Mouse (Mus musculus): ENCODE measurements around the gene Nap1l1. TPM values are rescaled to one million over a fixed set of nuclear protein-coding genes. Genes with fewer than 3 reads are reported as not detected.
"Not testable (repeated sequence)": the region's sequence is repeated elsewhere in the genome, so short reads cannot be mapped to it uniquely, and the experiment has no call there.

Gene Nap1l1
- 163 and 179 TPM in 2 replicates for polyA plus RNA-seq (2015; fragmentation: Nextera tagmentation; extraction: Ambion mirVana)

DNA sequence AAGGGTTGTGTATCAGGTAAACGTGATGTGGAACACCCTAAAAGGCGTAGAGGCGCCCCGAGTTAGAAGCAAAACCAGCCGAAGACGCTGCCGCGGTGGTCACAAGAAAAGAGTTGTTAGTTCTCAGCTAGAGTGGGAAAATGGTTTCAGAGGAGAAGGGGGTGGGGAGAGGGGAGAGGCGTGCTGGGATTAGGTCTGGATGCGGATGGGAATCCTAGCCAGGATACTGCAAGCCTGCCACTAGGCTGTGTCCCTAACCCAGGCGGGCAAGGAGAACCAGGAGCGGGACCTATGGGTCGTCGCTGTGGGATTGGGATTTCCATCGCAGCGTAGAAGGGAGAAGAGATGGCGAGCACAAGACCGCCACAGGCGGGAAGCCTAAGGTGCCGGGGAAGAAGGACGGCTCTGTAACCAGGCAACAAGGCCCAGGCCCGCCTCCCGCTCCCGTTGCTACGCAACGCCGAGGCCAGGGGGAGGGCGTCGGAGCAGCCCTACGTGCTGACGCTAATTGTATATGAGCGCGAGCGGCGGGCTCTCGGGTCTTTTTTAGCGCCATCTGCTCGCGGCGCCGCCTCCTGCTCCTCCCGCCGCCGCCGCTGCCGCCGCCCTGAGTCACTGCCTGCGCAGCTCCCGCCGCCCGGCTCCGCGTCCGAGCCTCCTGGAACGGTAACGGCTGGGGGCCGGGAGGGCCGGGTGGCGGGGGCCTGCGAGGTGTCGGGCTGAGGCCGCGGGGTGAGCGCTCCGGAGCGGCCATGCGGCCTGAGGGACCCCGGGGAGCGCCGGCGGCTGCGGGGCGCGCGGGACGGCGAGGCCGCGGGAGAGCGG, at the start of gene Nap1l1:
Gene Nap1l1 (plus strand): TSS at position 538 of the 825 bp plus-strand sequence.
- WGBS = under 1% methylated on average over 68 of the region's 80 CpGs
- peak within 1 kb of the TSS; percentile 76 for H3K4me2 ChIP-seq (ENCODE audit: low read length)

GRCm38 (mm10) chr10:111426491-111426890, 46.5 kb upstream of the Nap1l1 start:
- no peaks in the 10 kb centered on the region for H3K36me3 ChIP-seq (ENCODE audit: control insufficient read depth, insufficient read depth, low read length)
- H3K4me1 ChIP-seq (ENCODE audit: control insufficient read depth, insufficient read depth, low read length) = peaks cover 10% of the 10 kb centered on the region
- H3K9me3 ChIP-seq (replicated peaks; ENCODE audit: control insufficient read depth, low read length, poor library complexity, severe bottlenecking) = no peaks in the 10 kb centered on the region
- WGBS = 93% methylated on average over 1 of the region's 1 CpGs
- no peak overlapping the region for H3K27ac ChIP-seq (ENCODE audit: low read length)
- H3K9ac ChIP-seq (ENCODE audit: low read depth, low read length) = no peak overlapping the region
- ATAC-seq = no peak
- H3K4me3 ChIP-seq (ENCODE audit: low read depth, low read length) = no peak overlapping the region
- H3K27me3 ChIP-seq (ENCODE audit: control insufficient read depth, insufficient read depth, low read depth, low read length) = no peaks in the 10 kb centered on the region
- H3K4me2 ChIP-seq (ENCODE audit: low read length) = no peak overlapping the region

More for the DNA sequence above, at the start of gene Nap1l1:
- Histone ChIP-seq H3K4me3 (ENCODE audit: low read depth, low read length) (peak within 1 kb of the TSS; percentile 97), H3K36me3 (ENCODE audit: control insufficient read depth, insufficient read depth, low read length) (no peaks in the 10 kb centered on the region), H3K27me3 (ENCODE audit: control insufficient read depth, insufficient read depth, low read depth, low read length) (no peaks in the 10 kb centered on the region), H3K4me1 (ENCODE audit: control insufficient read depth, insufficient read depth, low read length) (peaks cover 36% of the 10 kb centered on the region), H3K9ac (ENCODE audit: low read depth, low read length) (peak within 1 kb of the TSS; percentile 98), H3K27ac (ENCODE audit: low read length) (peak within 1 kb of the TSS; percentile 98), H3K9me3 (replicated peaks; ENCODE audit: control insufficient read depth, low read length, poor library complexity, severe bottlenecking) (no peaks in the 10 kb centered on the region)
- ATAC-seq = peak; percentile 100

GRCm38 (mm10) chr10:111433502-111433901, 39.5 kb upstream of the Nap1l1 start:
- H3K9ac ChIP-seq (ENCODE audit: low read depth, low read length) = no peak overlapping the region
- no peak overlapping the region for H3K4me2 ChIP-seq (ENCODE audit: low read length)
- no peaks in the 10 kb centered on the region for H3K27me3 ChIP-seq (ENCODE audit: control insufficient read depth, insufficient read depth, low read depth, low read length)
- no peak for ATAC-seq
- no peak overlapping the region for H3K27ac ChIP-seq (ENCODE audit: low read length)
- no peaks in the 10 kb centered on the region for H3K4me1 ChIP-seq (ENCODE audit: control insufficient read depth, insufficient read depth, low read length)
- no peaks in the 10 kb centered on the region for H3K36me3 ChIP-seq (ENCODE audit: control insufficient read depth, insufficient read depth, low read length)
- no peak overlapping the region for H3K4me3 ChIP-seq (ENCODE audit: low read depth, low read length)
- 94% methylated on average over 3 of the region's 3 CpGs for WGBS
- no peaks in the 10 kb centered on the region for H3K9me3 ChIP-seq (replicated peaks; ENCODE audit: control insufficient read depth, low read length, poor library complexity, severe bottlenecking)

DNA sequence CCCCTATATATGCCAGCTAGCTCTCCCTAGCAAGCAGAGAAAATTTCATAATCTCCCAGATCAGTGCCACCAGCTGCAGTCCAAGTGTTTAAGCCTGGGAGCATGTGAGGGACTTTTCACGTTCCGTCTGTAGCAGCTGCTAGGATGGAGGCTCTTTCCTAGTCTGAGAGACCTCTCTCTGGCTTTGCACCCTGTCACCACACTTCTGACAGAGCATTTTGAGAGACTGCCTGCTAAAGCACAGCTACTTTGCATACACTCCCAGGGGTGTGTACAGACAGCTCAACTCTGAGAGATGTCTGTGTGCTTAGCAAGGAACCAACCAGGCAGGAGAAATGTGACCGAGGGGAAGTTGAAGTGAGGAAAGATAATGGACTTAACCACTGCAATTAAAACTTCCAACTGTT, 32.0 kb upstream of the Nap1l1 start:
- Histone ChIP-seq H3K9me3 (replicated peaks; ENCODE audit: control insufficient read depth, low read length, poor library complexity, severe bottlenecking) (no peaks in the 10 kb centered on the region), H3K9ac (ENCODE audit: low read depth, low read length) (no peak overlapping the region), H3K4me2 (ENCODE audit: low read length) (no peak overlapping the region), H3K36me3 (ENCODE audit: control insufficient read depth, insufficient read depth, low read length) (no peaks in the 10 kb centered on the region), H3K4me3 (ENCODE audit: low read depth, low read length) (no peak overlapping the region), H3K27ac (ENCODE audit: low read length) (no peak overlapping the region), H3K27me3 (ENCODE audit: control insufficient read depth, insufficient read depth, low read depth, low read length) (no peaks in the 10 kb centered on the region), H3K4me1 (ENCODE audit: control insufficient read depth, insufficient read depth, low read length) (no peaks in the 10 kb centered on the region)
- no peak for ATAC-seq
- 34% methylated on average over 3 of the region's 3 CpGs for WGBS

- Histone ChIP-seq H3K9ac (ENCODE audit: low read depth, low read length) (no peak overlapping the region), H3K36me3 (ENCODE audit: control insufficient read depth, insufficient read depth, low read length) (no peaks in the 10 kb centered on the region), H3K27ac (ENCODE audit: low read length) (no peak overlapping the region), H3K9me3 (replicated peaks; ENCODE audit: control insufficient read depth, low read length, poor library complexity, severe bottlenecking) (no peaks in the 10 kb centered on the region), H3K4me1 (ENCODE audit: control insufficient read depth, insufficient read depth, low read length) (no peaks in the 10 kb centered on the region), H3K4me3 (ENCODE audit: low read depth, low read length) (no peak overlapping the region), H3K27me3 (ENCODE audit: control insufficient read depth, insufficient read depth, low read depth, low read length) (no peaks in the 10 kb centered on the region), H3K4me2 (ENCODE audit: low read length) (no peak overlapping the region)
- 82% methylated on average over 9 of the region's 9 CpGs for WGBS
- ATAC-seq = no peak
These were observed 28.8 kb upstream of the Nap1l1 start for GRCm38 (mm10) chr10:111444199-111444598.

DNA sequence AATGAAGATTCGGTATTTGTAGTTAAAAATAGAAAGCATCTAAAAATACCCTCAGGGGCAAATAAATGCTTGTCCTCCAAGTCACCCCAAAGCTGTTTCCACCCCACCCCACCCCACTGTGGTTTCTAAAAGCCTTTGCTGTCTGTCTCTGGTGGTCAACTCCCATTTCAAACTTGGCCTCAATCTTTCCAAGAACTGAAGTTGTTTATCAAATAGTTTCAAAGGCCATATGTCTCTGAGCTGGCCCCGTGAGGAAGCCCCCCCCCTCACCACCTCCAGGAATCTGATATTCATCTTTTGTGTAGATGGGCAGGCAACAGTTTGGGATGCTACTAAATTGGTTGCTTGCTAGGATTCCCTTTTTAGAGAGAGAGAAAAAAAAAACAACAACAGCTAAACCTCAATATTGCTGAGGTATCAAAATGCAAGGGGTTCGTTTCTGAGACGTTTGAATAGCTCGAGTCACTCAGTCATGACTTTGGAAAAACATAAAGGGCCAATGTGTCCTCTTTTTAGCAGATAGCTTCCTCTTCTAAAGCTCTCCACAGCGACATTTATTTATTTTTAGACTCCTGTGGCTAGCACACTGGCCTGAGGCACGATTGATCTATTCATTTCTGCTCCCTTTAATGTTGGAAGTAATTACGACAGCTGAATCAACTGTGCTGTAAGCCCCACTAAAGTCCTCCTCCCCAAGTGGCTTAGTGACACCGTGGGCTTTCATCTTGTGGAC, 26.9 kb upstream of the Nap1l1 start:
- H3K27me3 ChIP-seq (ENCODE audit: control insufficient read depth, insufficient read depth, low read depth, low read length) = no peaks in the 10 kb centered on the region
- no peaks in the 10 kb centered on the region for H3K9me3 ChIP-seq (replicated peaks; ENCODE audit: control insufficient read depth, low read length, poor library complexity, severe bottlenecking)
- H3K36me3 ChIP-seq (ENCODE audit: control insufficient read depth, insufficient read depth, low read length) = no peaks in the 10 kb centered on the region
- WGBS = 24% methylated on average over 9 of the region's 9 CpGs
- no peak overlapping the region for H3K9ac ChIP-seq (ENCODE audit: low read depth, low read length)
- H3K4me2 ChIP-seq (ENCODE audit: low read length) = no peak overlapping the region
- no peaks in the 10 kb centered on the region for H3K4me1 ChIP-seq (ENCODE audit: control insufficient read depth, insufficient read depth, low read length)
- no peak for ATAC-seq
- H3K27ac ChIP-seq (ENCODE audit: low read length) = no peak overlapping the region
- no peak overlapping the region for H3K4me3 ChIP-seq (ENCODE audit: low read depth, low read length)

DNA sequence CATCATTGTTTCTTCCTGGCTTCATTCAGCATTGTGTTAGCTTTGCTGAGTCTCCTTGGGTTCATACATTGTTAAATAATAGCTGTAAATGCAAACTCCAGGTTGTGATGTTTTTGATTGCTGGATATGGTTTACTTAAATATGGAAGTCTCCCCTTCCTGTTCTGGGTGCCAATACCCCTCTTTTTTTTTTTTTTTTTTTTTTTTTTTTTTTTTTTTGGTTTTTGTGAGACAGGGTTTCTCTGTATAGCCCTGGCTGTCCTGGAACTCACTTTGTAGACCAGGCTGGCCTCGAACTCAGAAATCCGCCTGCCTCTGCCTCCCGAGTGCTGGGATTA, 26.4 kb upstream of the Nap1l1 start:
- ATAC-seq; H3K27ac ChIP-seq (ENCODE audit: low read length); H3K36me3 ChIP-seq (ENCODE audit: control insufficient read depth, insufficient read depth, low read length); H3K4me1 ChIP-seq (ENCODE audit: control insufficient read depth, insufficient read depth, low read length); H3K9ac ChIP-seq (ENCODE audit: low read depth, low read length); H3K27me3 ChIP-seq (ENCODE audit: control insufficient read depth, insufficient read depth, low read depth, low read length); H3K9me3 ChIP-seq (replicated peaks; ENCODE audit: control insufficient read depth, low read length, poor library complexity, severe bottlenecking); H3K4me2 ChIP-seq (ENCODE audit: low read length); H3K4me3 ChIP-seq (ENCODE audit: low read depth, low read length): not testable (repeated sequence)
- WGBS = 95% methylated on average over 2 of the region's 3 CpGs

DNA sequence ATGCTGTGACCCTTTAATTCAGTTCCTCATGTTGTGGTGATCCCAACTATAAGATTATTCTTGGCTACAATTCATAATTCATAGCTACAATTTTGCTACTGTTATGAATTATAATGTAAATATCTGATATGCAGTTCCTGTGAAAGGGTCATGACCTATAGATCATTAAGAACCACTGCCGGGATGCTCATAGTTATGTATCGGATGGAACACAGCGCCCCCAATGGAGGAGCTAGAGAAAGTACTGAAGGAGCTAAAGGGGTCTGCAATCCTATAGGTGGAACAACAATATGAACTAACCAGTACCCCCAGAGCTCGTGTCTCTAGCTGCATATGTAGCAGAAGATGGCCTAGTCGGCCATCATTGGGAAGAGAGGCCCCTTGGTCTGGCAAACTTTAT, 23.4 kb upstream of the Nap1l1 start:
- H3K27ac ChIP-seq (ENCODE audit: low read length); H3K27me3 ChIP-seq (ENCODE audit: control insufficient read depth, insufficient read depth, low read depth, low read length); H3K4me2 ChIP-seq (ENCODE audit: low read length); H3K9ac ChIP-seq (ENCODE audit: low read depth, low read length); H3K36me3 ChIP-seq (ENCODE audit: control insufficient read depth, insufficient read depth, low read length); H3K9me3 ChIP-seq (replicated peaks; ENCODE audit: control insufficient read depth, low read length, poor library complexity, severe bottlenecking); H3K4me1 ChIP-seq (ENCODE audit: control insufficient read depth, insufficient read depth, low read length); H3K4me3 ChIP-seq (ENCODE audit: low read depth, low read length); ATAC-seq: not testable (repeated sequence)
- 77% methylated on average over 5 of the region's 5 CpGs for WGBS

DNA sequence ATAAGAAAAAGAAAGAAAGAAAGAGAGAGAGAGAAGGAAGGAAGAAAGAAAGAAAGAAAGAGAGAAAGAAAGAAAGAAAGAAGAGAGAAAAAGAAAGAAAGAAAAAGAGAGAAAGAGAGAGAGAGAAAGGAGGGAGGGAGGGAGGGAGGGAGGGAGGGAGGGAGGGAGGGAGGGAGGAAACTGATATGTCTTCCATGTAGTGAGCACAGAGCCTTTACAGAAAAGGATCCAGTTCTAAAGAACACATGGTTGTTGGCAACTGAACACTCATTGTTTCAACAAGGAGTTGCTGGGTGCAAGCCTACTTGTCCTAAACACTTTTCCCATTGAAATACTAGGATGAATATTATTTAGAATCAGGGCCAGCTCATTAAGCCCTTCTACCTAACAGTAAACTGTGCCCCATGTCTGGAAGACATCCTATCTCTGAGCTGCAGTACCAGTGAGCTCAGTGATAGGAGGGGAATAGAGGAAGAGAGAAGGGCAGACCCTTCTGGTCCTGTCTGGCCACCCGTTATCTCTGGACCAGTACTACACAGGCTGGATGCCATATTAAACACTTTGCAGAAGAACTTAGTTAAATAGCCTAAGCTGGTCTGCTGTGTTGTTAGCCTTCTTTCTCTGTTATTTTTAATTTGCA, 21.2 kb upstream of the Nap1l1 start:
- Histone ChIP-seq H3K4me1 (ENCODE audit: control insufficient read depth, insufficient read depth, low read length) (no peaks in the 10 kb centered on the region), H3K4me3 (ENCODE audit: low read depth, low read length) (no peak overlapping the region), H3K36me3 (ENCODE audit: control insufficient read depth, insufficient read depth, low read length) (no peaks in the 10 kb centered on the region), H3K4me2 (ENCODE audit: low read length) (no peak overlapping the region), H3K27me3 (ENCODE audit: control insufficient read depth, insufficient read depth, low read depth, low read length) (no peaks in the 10 kb centered on the region), H3K9ac (ENCODE audit: low read depth, low read length) (no peak overlapping the region), H3K27ac (ENCODE audit: low read length) (no peak overlapping the region), H3K9me3 (replicated peaks; ENCODE audit: control insufficient read depth, low read length, poor library complexity, severe bottlenecking) (no peaks in the 10 kb centered on the region)
- WGBS = 93% methylated on average over 1 of the region's 1 CpGs
- ATAC-seq = no peak
